Mouse (Mus musculus) heart, postnatal 0 days (tissue): ENCODE measurements around the gene Gpr108. TPM values are rescaled to one million over a fixed set of nuclear protein-coding genes. Genes with fewer than 3 reads are reported as not detected.
A peak's percentile ranks its signal among the peaks of the same experiment; 100 is the strongest.

Experiments
- ATAC-seq: fragments of 200-750 bp; cut with Nextera tagmentation; 2 replicates; pipeline ENCODE4 v1.8.0; 2017; ENCODE audit warnings: low read depth, moderate number of reproducible peaks, moderate library complexity; ENCODE audit not compliant: insufficient read depth
- DNase-seq: peaks from one replicate; pipeline ENCODE4 v3.0.0-alpha.2; 2016; ENCODE audit warnings: low spot score
- H3K27ac ChIP-seq: fragments of 300-500 bp; sonication (generic); 2 replicates; pipeline ENCODE4 v1.5.1; 2014; ENCODE audit warnings: low read depth, mild to moderate bottlenecking
- H3K27me3 ChIP-seq: fragments of 300-500 bp; sonication (generic); 2 replicates; pipeline ENCODE4 v1.6.1; 2014; ENCODE audit warnings: low read length, mixed read lengths; ENCODE audit not compliant: control insufficient read depth, insufficient read depth
- H3K36me3 ChIP-seq: fragments of 300-500 bp; sonication (generic); replicated peaks from 2 replicates; pipeline ENCODE4 v1.6.1; 2014; ENCODE audit warnings: low read length, mixed read lengths; ENCODE audit not compliant: control insufficient read depth, insufficient read depth
- H3K4me1 ChIP-seq: fragments of 300-500 bp; sonication (generic); 2 replicates; pipeline ENCODE4 v1.6.1; 2014; ENCODE audit warnings: antibody characterized with exemption; ENCODE audit not compliant: control insufficient read depth, insufficient read depth
- H3K4me2 ChIP-seq: fragments of 300-500 bp; sonication (generic); 2 replicates; pipeline ENCODE4 v1.6.1; 2014; ENCODE audit warnings: low read depth, mild to moderate bottlenecking, low read length, moderate library complexity
- H3K4me3 ChIP-seq: fragments of 300-500 bp; sonication (generic); 2 replicates; pipeline ENCODE4 v1.5.1; 2014; ENCODE audit warnings: low read depth, low read length
- H3K9ac ChIP-seq: fragments of 300-500 bp; sonication (generic); replicated peaks from 2 replicates; pipeline ENCODE4 v1.6.1; 2014; ENCODE audit warnings: low read depth, low read length, mixed read lengths
- H3K9me3 ChIP-seq: fragments of 300-500 bp; sonication (generic); replicated peaks from 2 replicates; pipeline ENCODE4 v1.6.1; 2016; ENCODE audit warnings: low read length; ENCODE audit not compliant: control insufficient read depth
- CTCF ChIP-seq: IDR thresholded peaks from 2 replicates; pipeline ENCODE4 v1.5.1; 2016; ENCODE audit warnings: antibody characterized with exemption, control low read depth, low read depth
- EP300 ChIP-seq: IDR thresholded peaks from 2 replicates; pipeline ENCODE4 v1.6.1; 2016; ENCODE audit warnings: antibody characterized with exemption, low read depth
- WGBS: fragments of 180-500 bp; shearing (Covaris S2); extraction: QIAGEN DNeasy Blood & Tissue Kit; methylation state at CpG from one replicate; pipeline ENCODE4 v1.1.7; 2014; 5-methylcytosine and 5-hydroxymethylcytosine counted together
- polyA plus RNA-seq: library from polyadenylated mRNA; unstranded; fragments of >200 nt; fragmentation: Nextera tagmentation; extraction: Ambion mirVana; gene quantifications from 2 replicates; pipeline ENCODE4 v1.2.1, GENCODE M21; 2015
- total RNA-seq: library from RNA; depleted of rRNA; stranded (reverse); fragments of >200 nt; gene quantifications from 2 replicates; pipeline ENCODE4 v1.2.3, GENCODE M21; 2014; ENCODE audit warnings: low replicate concordance

The Gpr108 gene
- total and polyA plus RNA-seq, 2 experiments from 2014 or later = 23.3 to 30.1 TPM

DNA sequence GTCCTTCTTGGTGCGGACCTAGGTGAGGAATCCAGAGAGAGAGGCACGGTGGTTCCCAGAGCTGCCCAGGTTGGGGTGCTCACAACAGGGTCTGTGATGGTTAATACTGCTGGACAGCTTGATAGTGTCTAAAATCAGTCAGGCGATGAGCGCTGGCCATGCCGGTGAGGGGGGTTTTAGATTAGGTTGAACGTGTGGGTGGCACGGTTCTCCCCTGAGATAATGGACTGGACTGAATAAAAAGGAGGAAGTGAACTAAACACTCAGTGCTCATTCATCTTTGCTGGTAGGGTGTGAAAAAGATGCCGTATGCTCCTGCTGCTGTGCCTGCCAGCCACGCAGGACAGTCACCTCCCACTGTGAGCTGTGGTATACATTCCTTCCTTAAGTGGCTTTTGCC, 24.9 kb downstream of the Gpr108 start:
- H3K36me3 ChIP-seq = no peaks in the 10 kb centered on the region
- 0 out of 2 replicates have a peak, but pooled peaks cover 18% of the 10 kb centered on the region for H3K27me3 ChIP-seq
- no peak overlapping the region for H3K27ac ChIP-seq
- H3K4me2 ChIP-seq = no peak overlapping the region
- 53% methylated on average over 9 of the region's 9 CpGs for WGBS
- no peak for ATAC-seq
- no peak for DNase-seq
- TF ChIP-seq CTCF (no peak), EP300 (no peak)
- no peaks in the 10 kb centered on the region for H3K4me1 ChIP-seq
- H3K9me3 ChIP-seq = no peaks in the 10 kb centered on the region
- no peak overlapping the region for H3K9ac ChIP-seq
- H3K4me3 ChIP-seq = no peak overlapping the region

DNA sequence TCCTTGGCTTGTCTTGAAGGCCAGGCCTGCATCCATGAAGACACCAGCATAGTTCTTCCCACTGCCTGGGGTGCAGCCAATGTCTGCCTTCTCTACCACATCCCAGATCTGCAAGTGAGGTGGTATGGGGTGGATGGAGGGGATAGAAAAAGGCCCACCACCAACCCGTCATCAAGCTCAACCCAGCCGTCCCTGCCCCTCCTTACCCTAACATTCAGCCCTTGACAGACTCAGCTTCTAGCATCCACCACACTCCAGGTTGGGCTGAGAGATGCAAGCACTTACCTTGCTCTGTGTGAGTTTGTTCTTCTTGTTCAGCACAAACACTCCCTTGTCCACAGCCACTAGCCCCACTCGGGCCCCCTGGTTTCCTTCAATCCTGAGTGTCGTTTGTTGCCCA, 26.3 kb downstream of the Gpr108 start:
- no peaks in the 10 kb centered on the region for H3K4me1 ChIP-seq
- no peak overlapping the region for H3K27ac ChIP-seq
- no peak overlapping the region for H3K4me2 ChIP-seq
- H3K9ac ChIP-seq = no peak overlapping the region
- no peak for DNase-seq
- 53% methylated on average over 4 of the region's 4 CpGs for WGBS
- no peaks in the 10 kb centered on the region for H3K9me3 ChIP-seq
- no peak for ATAC-seq
- TF ChIP-seq EP300 (no peak), CTCF (no peak)
- H3K4me3 ChIP-seq = no peak overlapping the region
- H3K27me3 ChIP-seq = 0 out of 2 replicates have a peak, but pooled peaks cover 18% of the 10 kb centered on the region
- no peaks in the 10 kb centered on the region for H3K36me3 ChIP-seq

DNA sequence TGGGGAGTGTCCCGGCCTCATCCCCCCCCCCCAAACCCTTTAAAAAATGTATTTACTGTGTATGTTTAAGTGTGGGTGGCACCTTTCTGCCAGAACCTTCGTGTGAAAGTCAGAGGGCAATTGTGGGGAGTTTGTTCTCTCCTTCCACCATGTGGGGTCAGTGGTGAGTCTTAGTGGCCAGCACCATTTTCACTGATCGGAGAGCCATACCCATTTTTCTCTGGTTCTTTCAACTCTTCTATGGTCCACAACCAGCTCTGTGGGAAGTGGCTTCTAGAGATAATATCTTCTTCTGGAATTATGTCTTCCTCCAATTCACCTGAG, 28.4 kb downstream of the Gpr108 start:
- H3K27ac ChIP-seq = no peak overlapping the region
- peak; percentile 52 for TF ChIP-seq CTCF
- TF ChIP-seq EP300 = no peak
- ATAC-seq (no peak), DNase-seq (peak; percentile 18)
- no peaks in the 10 kb centered on the region for H3K36me3 ChIP-seq
- 0 out of 2 replicates have a peak, but pooled peaks cover 6% of the 10 kb centered on the region for H3K27me3 ChIP-seq
- H3K9ac ChIP-seq = no peak overlapping the region
- H3K4me1 ChIP-seq = no peaks in the 10 kb centered on the region
- H3K9me3 ChIP-seq = no peaks in the 10 kb centered on the region
- no peak overlapping the region for H3K4me2 ChIP-seq
- 14% methylated on average over 3 of the region's 3 CpGs for WGBS
- no peak overlapping the region for H3K4me3 ChIP-seq

DNA sequence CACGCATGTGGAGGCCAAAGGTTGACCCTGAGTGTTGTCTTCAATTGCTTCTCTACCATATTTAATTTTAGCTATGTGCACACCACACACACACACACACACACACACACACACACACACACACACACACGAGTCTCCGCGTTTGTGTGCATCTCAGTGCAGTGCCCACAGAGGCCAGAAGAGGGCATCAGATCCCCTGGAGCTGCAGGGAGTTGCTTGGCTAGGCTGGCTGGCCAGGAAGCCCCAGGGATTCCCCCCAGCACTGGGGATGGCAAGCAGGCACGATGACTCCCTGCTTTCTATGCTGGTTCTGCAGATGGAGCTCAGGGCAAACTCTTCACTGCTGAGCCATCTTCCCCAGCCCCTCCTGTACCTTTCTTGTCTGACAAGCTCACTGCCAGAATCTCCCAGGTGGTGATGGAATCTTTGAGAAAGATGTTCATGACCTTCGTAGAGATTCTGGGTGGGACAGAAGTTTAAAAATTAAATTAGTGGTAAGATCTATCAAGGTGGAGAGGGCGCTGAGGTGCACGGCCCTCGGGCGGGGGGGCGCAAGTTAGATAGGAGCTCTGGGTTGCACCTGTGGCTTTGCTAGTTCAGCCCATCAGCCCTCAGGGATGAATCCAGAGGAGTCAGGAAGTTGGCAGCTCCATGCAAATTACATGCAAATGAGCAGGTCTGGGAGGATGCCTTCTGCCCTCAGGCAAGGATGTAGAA, 28.9 kb downstream of the Gpr108 start:
- Histone ChIP-seq H3K4me1 (no peaks in the 10 kb centered on the region), H3K9me3 (no peaks in the 10 kb centered on the region), H3K9ac (no peak overlapping the region), H3K27me3 (0 out of 2 replicates have a peak, but pooled peaks cover 3% of the 10 kb centered on the region), H3K36me3 (no peaks in the 10 kb centered on the region), H3K4me3 (no peak overlapping the region), H3K4me2 (no peak overlapping the region), H3K27ac (no peak overlapping the region)
- ATAC-seq (no peak), DNase-seq (no peak)
- 28% methylated on average over 11 of the region's 11 CpGs for WGBS
- TF ChIP-seq EP300 (no peak), CTCF (peak; percentile 75)

DNA sequence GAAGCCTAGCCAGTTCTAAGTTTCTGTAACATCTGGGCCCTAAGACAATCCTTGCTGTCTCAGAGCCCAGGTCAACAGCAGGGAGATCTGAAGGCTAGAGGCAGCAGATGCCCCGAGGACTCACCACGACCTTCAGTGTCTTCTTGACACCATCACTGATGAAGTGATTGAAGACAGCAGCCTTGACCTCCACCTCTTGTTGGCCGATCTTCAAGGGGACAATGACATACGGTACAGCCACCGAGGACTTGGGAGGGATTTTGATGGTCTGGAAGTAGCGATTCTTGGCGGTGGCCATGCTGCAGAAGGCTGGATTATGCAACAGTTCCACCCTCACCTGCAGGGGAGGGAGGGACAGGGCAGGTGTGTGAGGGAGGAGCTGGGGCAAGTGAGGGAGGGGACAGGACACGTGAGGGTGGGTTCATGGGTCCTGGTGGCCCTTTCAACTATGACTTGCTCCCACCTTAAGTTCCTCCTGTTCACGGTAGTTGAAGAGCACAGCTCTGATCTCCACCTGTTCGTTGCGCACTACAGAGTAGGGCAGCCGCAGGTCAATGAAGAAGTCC, 29.8 kb downstream of the Gpr108 start:
- H3K9ac ChIP-seq = no peak overlapping the region
- H3K4me1 ChIP-seq = no peaks in the 10 kb centered on the region
- 0 out of 2 replicates have a peak, but pooled peaks cover 3% of the 10 kb centered on the region for H3K27me3 ChIP-seq
- no peak overlapping the region for H3K27ac ChIP-seq
- TF ChIP-seq CTCF (no peak), EP300 (no peak)
- ATAC-seq (no peak), DNase-seq (no peak)
- no peaks in the 10 kb centered on the region for H3K9me3 ChIP-seq
- no peak overlapping the region for H3K4me3 ChIP-seq
- 66% methylated on average over 12 of the region's 12 CpGs for WGBS
- no peaks in the 10 kb centered on the region for H3K36me3 ChIP-seq
- no peak overlapping the region for H3K4me2 ChIP-seq
